Mouse (Mus musculus): ENCODE data around the gene Cops8.
A peak's percentile ranks its signal among the peaks of the same experiment; 100 is the strongest.

The Cops8 gene

DNA sequence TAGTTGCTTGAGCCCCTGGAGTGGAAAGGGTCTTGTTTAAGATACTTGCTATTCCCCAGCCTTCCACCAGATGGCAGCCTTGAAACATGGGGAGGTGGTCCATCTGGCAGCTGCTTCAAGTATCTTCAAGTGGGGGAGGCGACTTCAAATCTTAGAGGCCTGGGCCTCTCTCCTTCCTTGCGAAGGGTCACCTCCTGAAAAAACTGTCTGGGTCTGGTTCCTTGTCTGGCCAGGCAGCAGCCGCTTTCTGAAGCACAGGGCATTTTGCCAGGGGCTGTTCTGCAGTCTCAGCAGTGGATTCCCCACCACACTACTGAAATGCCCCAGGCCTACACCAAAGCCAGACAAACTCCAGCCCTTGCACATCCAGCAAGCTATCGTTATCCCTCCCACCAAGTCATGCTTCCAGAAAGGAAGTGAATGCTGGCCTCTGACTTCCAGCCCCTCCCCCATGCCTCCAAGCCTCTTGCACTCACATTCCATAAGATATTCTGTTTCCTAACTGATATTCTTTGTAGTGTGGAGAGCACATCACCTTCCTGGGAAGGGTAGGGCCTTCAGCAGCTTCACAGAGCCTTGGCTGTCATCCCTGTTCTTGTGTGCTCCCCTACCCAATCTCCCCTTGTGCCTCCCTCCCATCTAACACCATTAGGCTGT, 48.1 kb downstream of the Cops8 start:
- peak; percentile 68 to 74 for DNase-seq (ENCODE audit: low spot score in 2 of 2)

DNA sequence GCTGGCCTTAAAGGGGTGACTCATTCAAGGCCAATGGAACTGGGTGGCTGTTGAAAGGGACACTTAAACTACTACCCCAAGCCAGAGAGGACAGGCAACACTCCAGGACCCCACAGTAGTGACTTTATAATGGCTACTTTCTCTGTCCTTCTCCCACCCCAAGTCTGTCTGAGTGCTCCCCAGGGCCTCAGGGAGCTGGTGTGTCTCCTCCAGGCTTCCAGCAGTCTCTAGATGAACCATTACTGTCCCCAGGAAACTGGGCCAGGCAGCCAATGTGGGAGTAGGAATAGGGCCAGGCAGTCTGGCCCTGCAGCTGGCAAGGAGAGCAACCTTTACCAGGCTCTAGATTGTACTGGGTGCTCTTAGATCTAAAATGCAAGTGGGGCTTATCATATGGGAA, 49.0 kb downstream of the Cops8 start:
- DNase-seq (ENCODE audit: low spot score in 2 of 2): peak; percentile 25 to 38

DNA sequence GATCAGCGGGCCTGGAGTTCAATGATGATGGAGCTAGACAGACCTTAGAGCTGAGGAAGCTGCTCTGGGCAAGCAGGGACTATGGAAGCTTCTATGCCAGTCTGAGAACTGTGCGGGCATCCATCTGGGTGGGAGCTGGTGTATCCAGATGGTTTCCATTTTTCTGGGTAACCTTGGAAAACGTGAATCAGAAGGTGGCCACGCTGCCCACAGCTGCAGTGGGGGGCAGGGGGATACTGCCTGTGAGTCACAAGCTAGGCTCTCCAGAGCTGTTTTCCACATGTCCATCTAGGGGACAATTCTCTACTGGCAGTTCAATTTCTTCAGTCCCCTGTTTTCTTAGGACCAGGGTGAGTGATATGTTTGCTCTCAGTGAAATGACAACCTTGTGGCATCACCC, 49.8 kb downstream of the Cops8 start:
- no peak for DNase-seq (ENCODE audit: low spot score in 2 of 2)

DNA sequence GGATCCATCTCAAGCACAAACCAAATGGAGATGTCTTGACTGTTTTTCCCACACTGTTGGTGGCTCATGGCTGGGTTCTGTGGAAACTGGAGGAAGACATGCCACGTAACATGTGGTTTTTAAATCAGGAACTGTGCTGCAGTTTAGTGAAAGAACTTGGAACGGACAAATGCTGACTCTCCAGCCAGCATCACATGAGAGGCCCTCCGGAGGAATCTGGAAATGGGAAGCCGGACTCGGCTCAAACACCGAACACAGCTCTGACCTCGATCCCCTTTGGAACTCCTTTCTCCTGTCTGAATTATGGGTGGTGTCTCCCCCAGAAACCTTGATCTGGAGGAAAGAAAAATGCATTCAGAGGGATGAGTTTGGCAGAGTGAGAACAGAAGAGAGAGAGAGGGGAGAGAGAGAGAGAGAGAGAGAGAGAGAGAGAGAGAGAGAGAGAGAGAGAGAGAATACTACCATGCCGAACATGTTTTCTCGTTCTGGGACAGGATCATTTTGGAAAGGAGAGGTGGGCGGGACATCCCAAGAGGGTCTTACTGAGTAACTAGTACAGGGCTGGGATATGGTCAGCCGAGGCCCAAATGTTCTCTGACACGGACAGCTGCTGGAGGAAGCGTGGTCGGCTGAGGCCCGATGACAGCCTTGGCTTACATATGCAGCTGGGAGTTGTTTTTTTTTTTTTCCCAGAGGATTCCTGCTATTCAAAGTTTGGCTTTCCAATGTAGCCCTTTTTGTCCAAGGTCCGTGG, 53.9 kb downstream of the Cops8 start:
- DNase-seq (ENCODE audit: low spot score in 2 of 2): peak; percentile 73 to 77

DNA sequence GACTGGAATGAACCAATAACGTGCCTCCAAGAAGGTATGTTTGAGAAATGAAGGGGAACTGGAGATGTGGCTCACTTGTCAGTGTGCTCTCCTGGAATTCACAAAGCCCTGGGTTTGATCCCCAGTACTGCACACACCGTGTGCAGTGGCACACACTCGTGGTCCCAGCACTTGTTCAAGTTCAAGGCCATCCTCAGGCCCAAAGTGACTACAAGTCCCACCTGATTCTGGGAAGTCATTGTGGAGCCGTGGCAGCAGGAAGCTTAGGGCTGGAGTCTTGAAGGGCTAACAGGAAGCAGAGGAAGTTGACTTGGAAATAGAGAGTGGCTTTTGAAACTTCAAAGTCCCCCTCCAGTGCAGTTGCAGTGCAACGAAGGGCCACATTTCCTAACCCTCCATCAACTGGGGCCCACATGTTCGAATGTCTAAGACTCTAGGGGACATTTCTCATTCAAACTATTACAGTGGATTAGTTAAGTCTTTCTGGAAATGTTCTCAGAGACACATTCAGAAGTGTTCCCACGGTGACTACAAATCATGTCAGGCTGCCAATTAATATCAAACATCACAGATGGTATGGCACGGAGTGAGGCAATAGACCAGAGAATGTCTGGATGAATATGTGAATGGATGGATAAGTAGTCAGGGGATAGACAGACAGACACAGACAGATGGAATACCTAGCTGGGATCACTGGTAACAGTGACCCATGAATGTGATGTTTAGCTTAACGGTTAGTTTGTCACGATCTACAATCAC, 54.7 kb downstream of the Cops8 start:
- no peak for DNase-seq (ENCODE audit: low spot score in 2 of 2)

DNA sequence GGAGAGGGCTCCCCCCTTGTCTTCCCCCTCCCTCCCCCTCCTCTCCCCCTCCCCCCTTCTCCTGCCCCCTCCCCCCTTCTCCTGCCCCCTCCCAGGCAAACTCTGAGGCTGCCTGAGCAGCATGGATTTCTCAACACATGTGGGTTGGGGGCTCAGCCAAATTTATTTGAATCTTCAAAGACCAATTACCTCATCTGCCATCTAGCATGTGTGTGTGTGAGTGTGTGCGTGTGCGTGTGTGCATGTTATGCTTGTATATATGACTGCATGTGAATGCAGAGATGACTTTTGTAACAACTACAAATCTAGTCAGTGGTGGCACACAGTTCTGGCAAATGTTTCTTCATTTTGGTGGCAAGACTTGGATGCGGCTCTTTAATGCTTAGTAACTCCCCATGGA, 55.8 kb downstream of the Cops8 start:
- DNase-seq (ENCODE audit: low spot score in 2 of 2): no peak

DNA sequence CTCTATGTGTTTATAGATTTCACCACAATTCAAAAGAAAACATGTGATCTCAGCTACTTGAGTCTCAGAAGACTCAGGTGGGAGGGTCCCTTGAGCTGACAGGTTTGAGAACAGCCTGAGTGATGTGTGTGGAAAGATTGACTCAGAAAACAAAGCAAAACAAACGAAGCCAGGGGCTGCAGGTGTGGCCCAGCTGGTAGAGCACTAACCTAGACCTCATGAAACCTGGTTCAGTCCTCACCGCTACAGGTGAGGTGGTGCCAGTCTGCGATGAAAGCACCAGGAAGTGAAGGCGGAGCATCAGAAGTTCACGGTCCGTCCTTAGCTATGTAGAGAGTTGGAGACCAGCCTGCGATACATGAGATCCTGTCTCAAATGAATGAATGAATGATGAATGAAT, 57.4 kb downstream of the Cops8 start:
- DNase-seq (ENCODE audit: low spot score in 2 of 2): no peak

DNA sequence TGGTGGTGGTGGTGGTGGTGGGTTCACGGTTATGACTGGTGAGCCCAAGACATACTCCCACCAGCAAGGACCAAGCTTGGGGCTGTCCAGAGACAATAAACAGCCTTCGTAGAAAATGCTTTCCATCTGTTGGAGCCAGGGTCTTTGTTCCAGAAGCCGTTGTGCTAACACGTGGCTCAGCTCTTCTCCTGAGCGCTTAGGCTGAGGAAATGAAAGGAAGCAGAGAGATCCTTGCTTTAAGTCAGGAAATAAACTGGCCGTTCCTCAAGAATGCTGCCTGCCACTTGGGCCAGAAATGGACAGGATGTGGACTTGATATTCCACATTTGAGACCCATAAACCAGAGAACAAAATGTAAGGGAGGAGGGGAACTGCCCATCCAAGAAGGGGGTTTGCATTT, 59.7 kb downstream of the Cops8 start:
- peak; percentile 51 to 58 for DNase-seq (ENCODE audit: low spot score in 2 of 2)

All from heart, adult 9 months (tissue).